Mouse (Mus musculus) erythroblast, embryonic 14.5 days (primary cell): ENCODE results near the gene Tmem233. TPM values are rescaled to one million over a fixed set of nuclear protein-coding genes. Genes with fewer than 3 reads are reported as not detected.

Source experiments
- H3K27me3 ChIP-seq: 2 replicates; pipeline ENCODE4 v1.6.1; 2012; ENCODE audit warnings: inconsistent platforms; ENCODE audit not compliant: control insufficient read depth
- H3K36me3 ChIP-seq: 2 replicates; pipeline ENCODE4 v1.6.1; 2012; ENCODE audit warnings: mild to moderate bottlenecking, inconsistent platforms; ENCODE audit not compliant: control insufficient read depth
- H3K4me1 ChIP-seq: 2 replicates; pipeline ENCODE4 v1.6.1; 2012; ENCODE audit warnings: inconsistent platforms; ENCODE audit not compliant: control insufficient read depth
- H3K4me3 ChIP-seq: replicated peaks from 2 replicates; pipeline ENCODE3; 2012; ENCODE audit warnings: moderate library complexity, mild to moderate bottlenecking, inconsistent platforms
- H3K9me3 ChIP-seq: 2 replicates; pipeline ENCODE4 v1.6.1; 2012; ENCODE audit warnings: low read length, inconsistent platforms, mixed read lengths; ENCODE audit not compliant: control insufficient read depth
- GATA1 ChIP-seq: IDR thresholded peaks from 2 replicates; pipeline ENCODE4 v1.6.1; 2012; ENCODE audit warnings: low read length, inconsistent platforms, mixed read lengths
- TAL1 ChIP-seq: IDR thresholded peaks from 3 replicates; pipeline ENCODE4 v1.6.1; 2012; ENCODE audit warnings: low read length, inconsistent platforms, mixed read lengths
- polyA plus RNA-seq: library from polyadenylated mRNA; stranded (reverse); fragments of >175 nt; gene quantifications from 2 replicates; pipeline ENCODE4 v1.2.3, GENCODE M21; 2012

Gene Tmem233
- polyA plus RNA-seq, 1 experiment: not detected

DNA sequence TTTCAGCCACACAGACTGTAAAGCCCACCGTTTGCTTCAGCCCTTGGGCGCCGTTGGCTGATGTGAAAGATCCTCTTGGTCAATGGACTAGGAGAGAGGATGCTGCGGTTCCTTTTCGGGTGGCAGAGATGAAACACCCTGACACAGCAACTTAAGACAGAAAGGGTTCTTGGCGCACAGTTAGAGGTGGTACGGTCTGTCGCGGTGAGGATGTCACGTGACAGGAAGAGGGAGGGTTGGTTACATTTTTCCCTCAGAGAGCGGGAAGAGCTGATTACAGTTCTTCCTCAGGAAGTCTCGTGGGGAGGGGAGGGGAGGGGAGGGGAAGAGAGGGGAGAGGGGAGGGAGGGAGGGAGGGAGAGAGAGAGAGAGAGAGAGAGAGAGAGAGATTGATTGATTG is 45.3 kb downstream of the Tmem233 start:
- peaks cover 21% of the 10 kb centered on the region for H3K27me3 ChIP-seq
- H3K4me3 ChIP-seq: no peak overlapping the region
- TF ChIP-seq TAL1 (no peak), GATA1 (no peak)
- peaks cover 3% of the 10 kb centered on the region; the same call in 1 of the 2 replicates for H3K9me3 ChIP-seq
- no peaks in the 10 kb centered on the region for H3K36me3 ChIP-seq
- no peaks in the 10 kb centered on the region; the same call in 1 of the 2 replicates for H3K4me1 ChIP-seq

DNA sequence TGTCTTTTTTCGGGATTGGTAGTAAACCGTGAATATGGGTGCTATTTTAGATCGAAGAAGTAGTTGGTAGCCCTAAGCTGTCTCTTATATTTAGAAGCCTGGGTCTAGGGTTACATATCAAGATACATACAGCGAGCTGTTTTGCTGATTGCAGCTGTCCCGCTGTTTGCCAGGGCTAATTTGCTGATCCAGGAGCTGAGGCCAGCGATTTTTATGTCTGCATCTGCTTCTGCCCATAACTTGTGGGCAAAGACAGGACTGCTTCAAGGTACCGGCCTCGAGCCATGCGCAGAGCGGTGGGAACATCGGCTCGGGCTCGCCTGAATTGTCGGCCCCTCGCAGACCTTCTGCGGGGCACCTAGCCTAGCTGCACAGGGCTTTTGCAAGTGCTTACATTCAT is 46.6 kb downstream of the Tmem233 start:
- Histone ChIP-seq H3K9me3 (peaks cover 3% of the 10 kb centered on the region; the same call in 1 of the 2 replicates), H3K36me3 (no peaks in the 10 kb centered on the region), H3K4me3 (no peak overlapping the region), H3K27me3 (peaks cover 21% of the 10 kb centered on the region), H3K4me1 (peaks cover 2% of the 10 kb centered on the region)
- TF ChIP-seq GATA1 (no peak), TAL1 (no peak)

DNA sequence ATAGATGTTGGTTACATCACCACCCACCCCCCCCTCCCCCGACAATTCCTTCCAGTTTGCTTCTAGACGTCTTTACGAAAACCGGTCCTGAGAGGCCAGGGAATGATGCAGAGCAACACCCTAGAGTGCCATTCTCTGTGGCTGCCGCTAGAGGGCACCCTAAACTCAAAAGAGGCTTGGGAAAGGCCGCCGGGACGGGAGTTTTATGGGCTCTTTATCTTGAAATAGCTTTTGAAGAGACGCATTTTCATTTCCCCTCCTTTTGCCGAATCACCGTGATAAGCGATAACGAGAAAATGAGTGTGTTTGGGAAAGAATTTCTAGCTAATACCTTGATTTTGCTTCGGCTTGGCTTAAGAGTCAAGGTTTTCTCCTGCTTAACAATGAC is 51.9 kb downstream of the Tmem233 start:
- Histone ChIP-seq H3K4me1 (peaks cover 52% of the 10 kb centered on the region), H3K4me3 (peak overlapping the region; percentile 46), H3K27me3 (peaks cover 4% of the 10 kb centered on the region; the same call in 1 of the 2 replicates), H3K36me3 (peaks cover 2% of the 10 kb centered on the region; the same call in 1 of the 2 replicates), H3K9me3 (no peaks in the 10 kb centered on the region)
- TF ChIP-seq TAL1: no peak

DNA sequence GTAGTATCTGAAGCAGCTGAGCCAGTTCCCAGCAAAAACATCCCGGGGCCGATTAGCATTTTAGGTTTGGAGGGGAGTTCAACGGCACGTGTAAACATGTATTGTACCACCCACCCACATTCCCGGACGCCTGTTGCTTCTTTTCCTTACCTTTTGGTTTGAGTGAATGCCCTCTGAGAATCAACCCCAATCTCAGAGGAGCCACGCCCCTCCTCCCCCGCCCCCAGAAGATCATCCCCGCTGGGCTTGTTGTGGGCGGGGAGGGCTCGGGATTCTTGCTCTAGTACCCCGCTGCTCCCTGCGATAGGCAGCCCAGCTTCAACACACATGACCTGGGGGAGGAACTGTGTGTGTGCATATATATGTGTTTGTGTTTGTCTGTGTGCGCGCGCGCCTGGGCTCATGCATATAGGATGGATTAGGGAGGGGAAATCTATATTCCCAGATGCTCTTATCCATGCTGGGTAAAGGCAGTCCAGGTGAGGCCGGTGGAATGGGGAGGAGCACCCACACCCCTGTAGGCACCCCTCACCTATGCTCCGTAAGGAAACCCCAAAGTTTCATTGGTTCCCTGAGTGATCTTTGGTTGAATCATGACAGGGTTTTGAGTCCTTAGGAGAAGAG is 52.4 kb downstream of the Tmem233 start:
- TF ChIP-seq TAL1 (no peak), GATA1 (no peak)
- peak overlapping the region; percentile 46 for H3K4me3 ChIP-seq
- no peaks in the 10 kb centered on the region for H3K9me3 ChIP-seq
- peaks cover 57% of the 10 kb centered on the region for H3K4me1 ChIP-seq
- H3K36me3 ChIP-seq: peaks cover 2% of the 10 kb centered on the region; the same call in 1 of the 2 replicates
- peaks cover 4% of the 10 kb centered on the region; the same call in 1 of the 2 replicates for H3K27me3 ChIP-seq

DNA sequence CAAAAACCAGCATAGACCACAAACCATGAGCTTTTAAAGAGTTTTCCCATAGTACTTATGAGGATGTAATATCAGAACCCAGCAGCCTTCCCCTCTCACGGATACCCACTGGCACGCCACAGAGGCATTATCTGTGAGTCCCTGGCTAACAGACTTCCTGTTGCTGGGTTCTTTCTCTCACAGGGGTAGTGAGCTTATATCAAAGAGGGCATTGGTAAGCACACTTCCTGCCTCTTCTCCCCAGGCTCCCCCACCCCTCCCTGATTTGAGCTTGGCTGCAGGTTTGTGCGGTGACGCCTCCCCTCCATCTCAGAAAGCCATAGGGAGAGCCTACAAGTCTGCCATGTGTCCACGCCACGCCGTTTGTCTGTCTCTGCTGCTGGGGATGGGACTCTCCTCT is 54.0 kb downstream of the Tmem233 start:
- peaks cover 4% of the 10 kb centered on the region; the same call in 1 of the 2 replicates for H3K27me3 ChIP-seq
- peaks cover 2% of the 10 kb centered on the region; the same call in 1 of the 2 replicates for H3K36me3 ChIP-seq
- TF ChIP-seq TAL1: no peak
- no peak for TF ChIP-seq GATA1
- H3K9me3 ChIP-seq: no peaks in the 10 kb centered on the region
- peaks cover 70% of the 10 kb centered on the region for H3K4me1 ChIP-seq
- peak overlapping the region; percentile 17 for H3K4me3 ChIP-seq

DNA sequence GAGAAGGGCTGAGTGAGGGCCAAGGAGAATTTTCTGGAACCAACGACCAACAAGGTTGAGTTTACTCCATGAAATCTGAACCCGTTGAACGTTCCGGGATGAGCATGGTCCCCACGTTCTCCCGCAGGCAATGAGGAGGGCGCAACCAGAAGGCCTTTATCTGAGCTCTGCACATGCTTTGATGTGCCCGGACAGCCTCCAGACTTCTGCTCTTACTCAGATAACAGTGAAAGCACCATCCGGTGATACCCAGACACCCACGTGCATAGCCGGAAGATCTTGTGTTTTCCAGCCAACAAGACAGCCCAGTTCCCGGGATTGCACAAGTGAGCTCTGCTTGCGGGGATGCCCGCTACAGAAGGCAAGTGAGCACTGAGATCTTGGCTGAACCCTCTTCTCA is 56.5 kb downstream of the Tmem233 start:
- Histone ChIP-seq H3K9me3 (no peaks in the 10 kb centered on the region), H3K36me3 (peaks cover 21% of the 10 kb centered on the region), H3K4me3 (peak overlapping the region; percentile 61), H3K4me1 (peaks cover 86% of the 10 kb centered on the region), H3K27me3 (no peaks in the 10 kb centered on the region)
- TF ChIP-seq TAL1 (peak; percentile 98), GATA1 (peak; percentile 97)

DNA sequence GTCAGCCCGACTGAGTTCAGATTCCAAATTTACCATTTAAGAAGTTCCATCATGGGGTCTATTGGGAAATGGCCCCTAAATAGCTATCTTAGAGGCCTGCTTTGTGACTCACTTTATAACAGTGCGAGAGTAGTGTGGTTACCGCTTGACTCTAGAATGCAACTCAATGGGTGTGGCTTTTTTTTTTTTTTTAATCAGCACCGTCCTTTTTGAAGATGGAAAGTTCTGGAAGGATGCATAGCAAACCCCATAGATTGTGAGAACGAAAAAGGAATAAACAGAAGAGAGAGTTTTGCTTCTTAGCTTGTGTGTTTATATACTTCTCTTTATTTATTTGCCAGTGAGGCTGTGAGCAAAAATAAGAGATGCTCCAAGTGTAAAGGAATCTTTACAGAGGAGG is 56.9 kb downstream of the Tmem233 start:
- peaks cover 26% of the 10 kb centered on the region for H3K36me3 ChIP-seq
- no peak for TF ChIP-seq GATA1
- TF ChIP-seq TAL1: no peak

DNA sequence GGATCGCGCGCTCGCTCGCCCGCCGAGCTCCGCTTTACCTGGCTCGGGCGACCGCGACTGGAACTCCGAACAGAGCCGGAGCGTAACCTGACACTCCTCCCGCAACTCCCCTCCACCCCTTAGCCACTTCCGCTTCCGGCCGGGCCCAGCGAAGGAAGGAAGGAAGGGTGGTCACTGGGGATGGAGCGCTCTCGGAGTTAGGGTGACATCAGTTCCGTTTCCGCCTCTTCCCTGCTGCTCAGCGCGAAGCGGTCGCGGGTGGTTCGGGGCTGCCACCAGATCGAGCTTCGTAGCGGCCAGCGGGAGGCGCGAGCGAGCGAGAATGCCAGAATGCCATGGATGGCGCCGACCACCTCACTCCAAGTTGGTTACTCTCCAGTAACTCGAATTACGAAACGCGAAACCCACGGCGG is 58.7 kb downstream of the Tmem233 start, which contains the start of gene Prkab1:
Prkab1 (minus strand) TSS at position 182 of the 413 bp plus-strand sequence.
- Histone ChIP-seq H3K9me3 (no peaks in the 10 kb centered on the region), H3K4me1 (peaks cover 86% of the 10 kb centered on the region), H3K27me3 (no peaks in the 10 kb centered on the region), H3K36me3 (peaks cover 44% of the 10 kb centered on the region), H3K4me3 (peak within 1 kb of the TSS; percentile 68)
- TF ChIP-seq GATA1 (no peak), TAL1 (no peak)

More for the DNA sequence above, 56.9 kb downstream of the Tmem233 start:
- peak overlapping the region; percentile 61 for H3K4me3 ChIP-seq
- peaks cover 86% of the 10 kb centered on the region for H3K4me1 ChIP-seq
- no peaks in the 10 kb centered on the region for H3K27me3 ChIP-seq
- no peaks in the 10 kb centered on the region for H3K9me3 ChIP-seq

DNA sequence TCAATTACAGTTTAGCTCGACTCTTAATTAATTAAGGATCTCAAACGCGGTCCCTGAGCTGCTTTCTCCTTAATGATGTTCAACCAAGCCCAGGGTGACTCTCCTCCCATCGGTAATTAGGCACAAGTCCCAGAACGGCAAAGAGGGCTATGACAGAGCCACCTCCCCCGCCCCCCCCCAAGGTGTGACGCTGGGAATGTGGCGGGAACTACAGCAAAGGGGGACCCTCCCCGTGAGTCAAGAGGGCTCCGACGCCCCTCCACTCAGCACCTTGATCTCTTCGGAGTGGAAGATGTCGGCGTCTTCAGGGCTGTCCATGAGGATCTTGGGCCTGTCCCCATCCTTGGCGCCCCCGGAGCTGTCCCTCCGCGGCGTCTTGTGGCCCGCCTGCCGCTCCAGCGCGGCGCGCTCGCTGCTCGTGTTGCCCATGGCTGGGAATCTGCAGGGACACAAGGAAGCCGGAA is 59.2 kb downstream of the Tmem233 start:
- peaks cover 86% of the 10 kb centered on the region for H3K4me1 ChIP-seq
- H3K36me3 ChIP-seq: peaks cover 49% of the 10 kb centered on the region
- peak overlapping the region; percentile 68 for H3K4me3 ChIP-seq
- TF ChIP-seq GATA1 (no peak), TAL1 (no peak)
- no peaks in the 10 kb centered on the region for H3K27me3 ChIP-seq
- H3K9me3 ChIP-seq: no peaks in the 10 kb centered on the region
